Mouse (Mus musculus) embryo, embryonic 11.5 days (tissue): Measurements from ENCODE around the gene Evc2.

Source experiments
- DNase-seq: peaks from one replicate; pipeline ENCODE4 v3.0.0-alpha.2; 2012; ENCODE audit warnings: low read depth, low spot score

The Evc2 gene

DNA sequence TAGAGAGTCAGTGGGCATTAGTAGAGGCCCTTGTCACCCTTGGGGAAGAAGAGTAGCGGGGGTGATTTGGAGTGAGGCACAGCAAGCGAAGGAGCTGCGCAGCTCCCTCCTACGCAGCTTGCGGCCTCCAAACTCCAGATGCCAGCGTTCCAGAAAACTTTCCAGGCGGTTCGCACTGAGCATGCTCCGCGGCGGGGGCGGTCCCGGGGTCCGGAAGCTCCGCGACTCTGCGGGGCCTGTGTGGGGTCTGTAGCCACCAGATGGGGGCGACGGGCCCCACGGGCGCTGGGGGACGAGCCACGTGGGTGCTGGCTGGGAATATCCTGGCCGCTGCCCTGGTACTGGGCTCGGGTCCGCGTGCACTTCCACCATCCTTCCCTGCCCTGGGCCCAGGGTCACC, at the start of gene Evc2:
Gene Evc2 (plus strand): TSS at position 212 of the 400 bp plus-strand sequence.
- peak; percentile 65 for DNase-seq

DNA sequence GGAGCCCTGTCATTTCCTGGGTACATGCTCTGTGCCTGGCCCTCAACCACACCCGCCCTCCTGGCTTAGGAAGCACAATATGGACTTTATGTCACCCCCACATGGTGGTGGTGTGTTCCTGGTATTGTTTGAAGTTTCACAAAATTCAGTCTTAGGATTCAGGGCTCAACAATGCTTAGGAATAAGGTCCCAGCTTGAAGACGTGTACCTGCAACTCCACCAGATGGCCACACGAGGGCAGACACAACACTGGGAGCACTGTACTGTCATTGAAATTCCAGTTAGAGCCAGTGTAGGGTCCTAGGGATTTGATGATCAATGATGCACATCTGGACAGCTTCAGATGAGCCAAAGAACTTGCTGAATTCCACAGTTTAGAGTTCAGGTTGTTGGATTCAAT, 49.1 kb upstream of the Evc2 start:
- peak; percentile 32 for DNase-seq

GRCm38 (mm10) chr5:37290983-37291382, 47.3 kb upstream of the Evc2 start:
- no peak for DNase-seq

- no peak for DNase-seq
These were observed 41.6 kb upstream of the Evc2 start for GRCm38 (mm10) chr5:37296717-37297116.

DNA sequence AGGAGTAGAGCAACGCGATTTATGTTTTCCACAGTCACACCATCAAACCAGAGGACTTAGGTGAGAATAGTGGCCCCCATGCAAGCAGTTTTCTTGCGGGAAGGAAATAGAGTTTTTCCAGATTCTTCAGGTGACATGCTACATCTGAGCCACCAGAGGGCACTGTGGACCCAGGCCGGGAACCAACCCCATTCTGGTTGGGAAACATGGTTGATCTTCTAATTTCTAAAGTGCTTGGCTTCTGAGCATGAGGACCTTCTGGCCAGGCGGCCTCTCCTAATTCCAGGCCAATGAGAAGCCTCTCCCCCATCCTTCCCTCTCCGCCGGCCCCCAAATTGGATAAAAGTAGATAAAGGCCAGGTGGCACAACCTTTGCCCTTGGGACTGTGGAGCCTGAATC, 39.9 kb upstream of the Evc2 start:
- peak; percentile 14 for DNase-seq

DNA sequence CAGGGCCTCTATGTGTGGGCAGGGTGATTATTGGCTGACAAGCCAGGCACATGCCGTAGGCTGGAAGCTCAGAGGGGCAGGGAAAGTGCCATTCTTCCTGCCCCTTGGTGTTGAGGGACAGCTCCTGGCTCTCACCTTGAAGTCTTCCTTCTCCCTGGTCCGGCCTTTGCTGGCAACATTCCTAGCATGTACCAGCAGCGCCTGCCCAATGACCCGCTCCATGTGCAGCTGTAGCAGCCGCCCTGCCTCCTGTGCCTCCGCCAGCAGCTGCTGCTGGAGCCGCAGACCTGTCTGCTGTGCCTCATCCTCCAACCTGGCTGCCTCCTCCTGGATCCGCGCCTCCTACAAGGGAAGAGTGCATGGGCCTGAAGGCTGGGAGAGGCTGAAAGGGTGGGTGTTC, 28.3 kb upstream of the Evc2 start:
- DNase-seq, result no peak

DNA sequence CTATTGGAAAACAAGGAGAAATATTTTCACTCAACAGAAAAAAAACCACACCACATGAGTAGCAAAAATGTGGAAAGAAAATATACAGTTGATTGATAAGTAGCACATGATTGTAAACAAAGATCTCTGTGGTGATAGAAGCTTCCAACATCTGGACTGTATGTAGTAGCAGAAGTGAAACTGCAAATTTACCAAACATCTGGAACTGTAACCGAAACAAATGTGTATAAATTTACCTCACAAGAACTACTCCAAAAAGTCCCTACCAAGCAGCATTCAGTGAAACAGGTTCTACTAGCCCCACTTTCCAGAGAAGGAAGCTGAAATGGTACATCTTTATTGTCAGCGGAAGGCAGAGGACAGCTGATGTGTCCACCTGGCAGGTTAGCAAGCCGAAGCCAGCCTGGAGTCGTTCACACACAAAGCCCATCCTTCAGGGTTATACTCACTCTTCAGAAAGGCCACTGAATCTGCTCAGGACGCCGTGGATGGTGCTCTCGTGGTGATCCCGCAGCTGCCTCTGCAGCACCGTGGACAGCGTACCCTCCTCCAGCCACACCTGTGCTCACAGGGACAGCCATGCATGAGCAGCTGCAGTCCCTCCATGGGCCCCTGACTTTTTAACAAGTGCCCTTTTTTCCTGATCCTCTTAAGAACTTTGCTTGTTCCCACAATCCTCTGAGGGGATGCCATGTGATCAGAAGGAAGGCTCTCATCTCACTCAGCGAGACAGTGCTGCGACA, 25.1 kb upstream of the Evc2 start:
- no peak for DNase-seq

- no peak for DNase-seq
These were observed 19.6 kb upstream of the Evc2 start for GRCm38 (mm10) chr5:37318715-37319114.

DNA sequence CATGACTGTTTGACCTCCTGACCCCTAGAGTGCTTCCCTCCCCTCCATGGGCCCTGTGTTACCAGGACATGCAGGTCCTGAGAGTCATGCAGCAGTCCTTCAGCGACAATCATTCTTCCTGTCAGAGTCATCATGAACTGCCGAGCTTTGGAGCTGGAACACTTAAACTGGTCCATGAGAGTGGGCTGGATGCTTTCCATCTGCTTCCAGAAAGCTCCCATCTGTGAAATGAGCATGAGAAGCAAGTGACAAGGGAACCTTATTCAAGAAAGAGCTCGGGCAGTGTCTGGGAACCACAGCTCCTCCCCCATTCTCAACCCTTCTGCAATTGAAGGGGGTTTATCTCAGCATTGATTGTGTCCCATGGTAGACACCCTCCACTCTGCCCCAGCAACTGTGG, 18.1 kb upstream of the Evc2 start:
- no peak for DNase-seq

- DNase-seq, result no peak
These were observed 17.5 kb upstream of the Evc2 start for GRCm38 (mm10) chr5:37320761-37321160.

DNA sequence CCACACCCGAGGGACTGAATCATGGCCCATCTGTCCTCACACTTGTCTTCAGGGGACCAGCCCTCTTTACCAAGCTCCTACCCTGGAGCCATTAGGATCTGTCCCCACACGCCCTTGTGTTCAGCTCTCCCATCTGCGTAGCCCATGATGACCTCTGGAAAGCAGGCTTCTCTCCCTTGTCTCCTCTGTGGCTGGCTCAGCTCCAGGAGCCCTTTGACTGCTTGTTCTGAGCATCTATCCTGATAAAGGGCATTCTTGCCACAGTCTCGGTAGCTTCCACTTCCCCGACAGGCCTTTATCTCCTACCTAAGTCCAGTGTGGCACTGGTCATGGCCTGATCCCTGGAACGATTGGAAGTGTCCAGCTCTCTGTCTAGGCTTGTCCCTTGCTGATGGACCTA, 11.6 kb upstream of the Evc2 start:
- no peak for DNase-seq

DNA sequence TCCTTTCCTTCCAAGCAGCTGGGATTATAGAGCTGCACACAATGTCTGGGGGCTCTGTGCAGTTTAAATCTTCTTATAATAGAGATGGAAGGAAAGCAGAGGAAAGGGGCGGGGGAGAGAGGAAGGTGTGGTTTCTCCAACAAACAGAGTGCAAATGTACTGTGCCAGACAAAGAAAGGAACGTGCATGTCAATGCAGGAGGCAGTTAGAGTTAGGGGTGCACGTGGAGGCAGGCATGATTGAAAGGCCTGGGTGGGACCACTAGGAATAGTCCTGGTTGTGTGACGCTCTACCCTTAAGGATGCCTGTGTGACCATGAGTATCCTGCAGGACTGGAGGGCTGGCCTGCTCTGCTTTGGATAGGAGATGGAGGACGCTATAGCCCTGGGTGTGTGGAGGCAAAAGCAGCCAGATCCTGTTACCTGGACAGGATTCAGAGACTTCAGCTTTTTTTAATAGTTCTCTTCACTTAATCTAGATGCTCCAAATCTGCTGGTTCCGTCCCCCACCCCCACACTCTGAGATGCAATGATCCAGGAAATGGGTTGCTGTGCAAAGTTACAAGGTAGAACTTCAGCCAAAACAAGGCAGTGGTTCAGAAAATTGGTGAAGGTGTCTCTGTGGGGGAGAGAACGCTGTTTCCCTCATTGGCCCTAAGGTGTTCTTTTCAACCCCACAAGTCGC, 7.7 kb upstream of the Evc2 start:
- no peak for DNase-seq

DNA sequence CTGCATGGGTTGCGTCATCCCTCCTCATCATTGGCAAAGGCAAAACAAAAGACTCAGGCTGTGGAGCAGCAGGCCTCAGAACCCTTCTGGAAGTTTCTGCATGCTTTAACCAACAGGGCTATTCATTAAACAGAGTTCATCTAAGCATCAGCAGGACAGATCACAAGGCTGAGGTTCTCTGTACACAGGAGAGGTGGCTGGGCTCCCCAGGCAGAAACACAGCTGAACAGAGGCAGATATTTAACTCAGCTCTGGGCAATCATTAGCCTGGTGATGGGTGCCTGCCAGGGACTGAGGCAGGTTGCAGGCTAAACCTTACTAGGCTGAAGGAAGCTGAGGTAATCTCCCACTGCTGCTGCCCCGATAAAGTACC, 7.2 kb upstream of the Evc2 start:
- no peak for DNase-seq

GRCm38 (mm10) chr5:37332066-37332465, 6.2 kb upstream of the Evc2 start:
- DNase-seq, result no peak

- DNase-seq, result no peak
These were observed 3.2 kb upstream of the Evc2 start for GRCm38 (mm10) chr5:37335061-37335460.

DNA sequence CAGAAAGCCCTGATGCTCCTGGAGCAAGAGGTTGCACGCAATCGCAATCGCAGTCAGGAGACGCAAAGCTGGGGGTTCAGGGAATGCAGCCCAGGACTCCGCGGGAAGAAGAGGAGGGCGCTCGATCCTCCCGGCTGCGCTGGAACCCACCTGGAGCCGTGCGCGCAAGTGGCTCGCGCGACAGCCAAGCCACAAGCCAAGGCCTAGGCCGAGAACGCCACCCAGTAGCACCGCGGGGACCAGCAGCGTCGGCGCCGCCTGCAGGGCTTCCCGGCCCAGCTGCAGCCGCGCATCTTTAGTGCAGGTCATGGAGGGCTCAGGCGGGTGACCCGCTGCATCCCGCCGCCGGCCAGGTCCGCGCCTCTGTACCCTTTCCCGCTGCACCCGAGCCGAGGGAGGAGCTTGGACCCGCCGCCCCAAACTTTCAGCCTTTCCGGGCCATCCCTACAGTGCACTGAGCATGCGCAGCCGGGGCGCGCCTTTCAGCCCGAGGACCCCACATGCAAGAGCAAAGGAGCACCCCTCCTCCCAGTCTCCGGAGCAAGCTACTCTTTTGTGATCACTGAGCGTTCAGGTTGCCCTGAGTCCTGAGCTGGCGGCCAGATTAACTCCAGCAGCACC, 1.7 kb upstream of the Evc2 start, which contains the start of gene Evc:
Gene Evc (minus strand): TSS at position 410 of the 621 bp plus-strand sequence.
- peak; percentile 75 for DNase-seq

GRCm38 (mm10) chr5:37337696-37338095, 603 bp upstream of the Evc2 start:
- no peak for DNase-seq

- DNase-seq, result no peak
These were observed 5.7 kb downstream of the Evc2 start for GRCm38 (mm10) chr5:37343962-37344361.

- DNase-seq, result no peak
These were observed 13.5 kb downstream of the Evc2 start for GRCm38 (mm10) chr5:37351791-37352190.

DNA sequence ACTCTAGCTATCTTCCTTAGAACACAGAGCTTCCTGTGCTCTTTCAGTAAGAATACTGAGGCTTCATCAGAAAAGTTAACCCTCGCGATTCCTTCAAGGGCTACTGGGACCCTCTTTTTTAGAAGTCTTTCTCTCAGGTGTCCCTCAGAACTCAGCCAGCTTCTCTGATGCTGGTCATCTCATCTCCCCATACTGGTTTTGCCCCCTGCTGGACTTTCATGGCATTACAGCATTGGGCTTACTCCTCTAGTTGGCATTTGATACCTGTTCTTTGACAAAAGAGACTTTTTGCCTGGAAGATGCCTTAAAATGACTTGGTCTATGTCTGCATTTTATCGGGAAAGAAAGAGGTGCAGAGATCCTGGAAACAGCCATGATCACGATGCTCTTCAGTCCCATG, 16.1 kb downstream of the Evc2 start:
- DNase-seq, result no peak

DNA sequence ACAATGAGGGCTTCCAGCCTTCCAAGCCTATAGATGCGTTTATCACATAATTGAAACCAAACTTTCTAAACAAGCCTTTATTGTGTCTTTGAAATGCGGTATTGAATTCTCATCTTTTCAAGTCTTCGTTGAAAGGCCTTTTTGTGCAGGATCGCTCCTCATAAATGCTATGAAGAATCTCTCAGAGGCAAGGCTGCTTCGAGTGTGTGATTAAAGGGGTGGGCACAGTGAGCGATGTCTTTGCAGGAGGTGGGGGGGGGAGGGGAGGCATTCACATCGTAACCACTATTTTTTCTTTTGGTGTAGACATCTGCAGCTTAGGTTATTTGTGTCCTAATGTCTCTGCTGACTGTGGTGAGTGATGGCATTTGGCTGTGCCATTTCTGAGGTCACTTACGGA, 17.7 kb downstream of the Evc2 start:
- no peak for DNase-seq

DNA sequence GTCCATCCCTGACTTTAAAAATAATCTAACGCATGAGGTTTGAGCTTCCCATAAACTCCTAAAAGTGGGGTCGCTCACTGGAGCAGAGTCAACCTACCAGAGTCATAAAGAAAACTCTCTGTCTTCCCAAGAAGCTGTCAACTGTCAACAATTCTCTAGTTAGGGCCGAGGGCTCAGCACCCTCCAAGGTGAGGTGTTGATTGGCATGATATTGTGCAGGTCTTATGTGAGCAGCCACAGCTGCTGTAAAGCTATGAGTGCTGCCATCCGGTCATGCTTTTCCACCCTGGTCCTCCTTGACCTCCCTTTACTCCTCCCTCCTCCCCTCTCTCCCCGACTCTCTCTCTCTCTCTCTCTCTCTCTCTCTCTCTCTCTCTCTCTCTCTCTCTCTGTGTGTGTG, 24.3 kb downstream of the Evc2 start:
- DNase-seq, result no peak

DNA sequence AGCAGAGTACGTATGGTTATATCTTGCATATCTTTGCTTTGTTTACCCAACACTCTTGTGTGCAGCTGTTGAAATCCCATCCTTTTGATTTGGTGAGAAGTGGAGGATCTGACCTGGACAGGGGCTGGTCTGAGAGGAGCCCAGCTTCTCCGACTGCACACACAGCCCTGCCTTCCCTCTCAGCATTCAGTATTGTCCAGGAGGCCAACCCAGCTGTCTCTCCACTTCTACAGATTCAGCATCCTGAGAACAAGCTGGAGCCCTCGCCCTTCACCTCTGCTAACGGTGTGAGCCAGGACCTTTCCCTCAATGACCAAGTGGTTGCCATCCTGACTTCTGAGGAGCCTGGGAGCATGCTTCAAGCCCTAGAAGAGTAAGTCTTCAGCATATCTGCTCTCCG, 25.0 kb downstream of the Evc2 start:
- DNase-seq, result no peak
